Mouse (Mus musculus) mature B cell (primary cell): ENCODE data around the gene Defa34.
"Not testable (repeated sequence)": the region's sequence is repeated elsewhere in the genome, so short reads cannot be mapped to it uniquely, and the experiment has no call there.

Experiments
- in situ Hi-C: fragments of 300-500 bp; cut with MboI; formaldehyde crosslinking; loops from 2 replicates; pipeline ENCODE4 v1.14.3; 2019

The Defa34 gene

GRCm38 (mm10) chr8:21665497-21665896 lies at the start of gene Defa34:
TSS of gene Defa34 (plus strand) at chr8:21665797.
- in situ Hi-C loops: not testable (repeated sequence)

GRCm38 (mm10) chr8:21617883-21618282 lies 47.7 kb upstream of the Defa34 start, which contains the start of gene Defa26:
TSS of gene Defa26 (plus strand) at chr8:21618183.
- in situ Hi-C loops: not testable (repeated sequence)

DNA sequence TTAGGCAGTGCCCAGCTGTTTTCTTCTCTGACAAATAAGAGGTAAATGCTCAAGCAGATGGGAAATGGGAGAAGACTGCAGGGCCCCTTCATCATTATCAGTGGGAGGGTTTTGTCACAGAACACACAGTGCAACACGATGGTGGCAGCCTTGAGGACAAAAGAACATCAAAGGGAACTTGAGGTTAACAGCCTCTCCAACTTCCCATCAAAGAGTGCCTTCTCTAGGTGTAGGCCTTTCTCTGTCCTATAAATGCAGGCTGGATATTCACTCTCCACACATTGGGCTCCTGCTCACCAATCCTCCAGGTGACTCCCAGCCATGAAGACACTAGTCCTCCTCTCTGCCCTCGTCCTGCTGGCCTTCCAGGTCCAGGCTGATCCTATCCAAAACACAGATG lies 10.1 kb upstream of the Defa34 start, which contains the start of gene Defa17:
Defa17 (plus strand) TSS at position 301 of the 400 bp plus-strand sequence.
- in situ Hi-C loops: not testable (repeated sequence)

GRCm38 (mm10) chr8:21703545-21703944 lies 37.9 kb downstream of the Defa34 start, which contains the start of gene AY761184:
TSS of gene AY761184 (minus strand) at chr8:21703645.
- in situ Hi-C loops: not testable (repeated sequence)
